Mouse (Mus musculus) forebrain, embryonic 10.5 days (tissue): ENCODE measurements around the gene Gm10273. TPM values are rescaled to one million over a fixed set of nuclear protein-coding genes. Genes with fewer than 3 reads are reported as not detected.
"Not testable (repeated sequence)": the region's sequence is repeated elsewhere in the genome, so short reads cannot be mapped to it uniquely, and the experiment has no call there.

Source experiments
- DNase-seq: peaks from one replicate; pipeline ENCODE4 v3.0.0-alpha.2; 2017; ENCODE audit warnings: low spot score; ENCODE audit errors: extremely low spot score
- H3K27ac ChIP-seq: fragments of 300-500 bp; sonication (generic); 2 replicates; pipeline ENCODE4 v1.5.1; 2016; ENCODE audit warnings: mild to moderate bottlenecking
- H3K27me3 ChIP-seq: fragments of 300-500 bp; sonication (generic); 2 replicates; pipeline ENCODE4 v1.6.1; 2016; ENCODE audit warnings: mild to moderate bottlenecking; ENCODE audit not compliant: poor library complexity, severe bottlenecking
- H3K36me3 ChIP-seq: fragments of 300-500 bp; sonication (generic); replicated peaks from 2 replicates; pipeline ENCODE4 v1.6.1; 2016; ENCODE audit warnings: mild to moderate bottlenecking, moderate library complexity
- H3K4me1 ChIP-seq: fragments of 300-500 bp; sonication (generic); 2 replicates; pipeline ENCODE4 v1.6.1; 2016
- H3K4me3 ChIP-seq: fragments of 300-500 bp; sonication (generic); 2 replicates; pipeline ENCODE4 v1.5.1; 2016; ENCODE audit warnings: mild to moderate bottlenecking, moderate library complexity
- H3K9me3 ChIP-seq: fragments of 300-500 bp; sonication (generic); 2 replicates; pipeline ENCODE4 v1.6.1; 2016; ENCODE audit warnings: mild to moderate bottlenecking, moderate library complexity
- WGBS: fragments of 180-500 bp; shearing (Covaris S2); methylation state at CpG from one replicate; pipeline ENCODE4 v1.1.7; 2016; 5-methylcytosine and 5-hydroxymethylcytosine counted together
- polyA plus RNA-seq: library from polyadenylated mRNA; unstranded; fragments of >200 nt; fragmentation: Nextera tagmentation; extraction: Ambion mirVana; gene quantifications from 2 replicates; pipeline ENCODE4 v1.2.1, GENCODE M21; 2016

The Gm10273 gene
- polyA plus RNA-seq, 1 experiment from 2014 or later, result 13.2 TPM

DNA sequence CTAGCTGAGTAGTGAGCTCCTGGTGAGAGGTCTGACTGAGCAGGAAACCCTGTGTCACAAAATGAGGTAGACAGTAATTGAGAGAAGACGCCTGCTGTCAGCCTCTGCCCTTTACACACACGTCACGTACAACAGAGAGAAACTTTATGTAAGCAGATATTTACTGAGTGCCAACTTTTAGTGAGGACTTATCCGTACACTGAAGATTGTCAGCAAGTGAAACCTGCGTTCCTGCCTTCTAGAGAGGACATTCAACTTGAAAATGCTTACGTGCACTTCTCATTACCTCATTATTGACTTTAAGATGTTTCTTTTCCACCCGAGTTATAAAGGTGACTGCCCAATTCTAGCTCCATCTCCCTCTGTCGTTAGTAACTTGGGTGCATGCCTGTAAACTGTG lies 26.7 kb upstream of the Gm10273 start:
- H3K9me3 ChIP-seq, result no peaks in the 10 kb centered on the region
- H3K27ac ChIP-seq, result no peak overlapping the region
- H3K27me3 ChIP-seq, result no peaks in the 10 kb centered on the region
- peaks cover 99% of the 10 kb centered on the region for H3K36me3 ChIP-seq
- no peaks in the 10 kb centered on the region for H3K4me1 ChIP-seq
- WGBS, result 96% methylated on average over 8 of the region's 8 CpGs
- no peak overlapping the region for H3K4me3 ChIP-seq
- no peak for DNase-seq

DNA sequence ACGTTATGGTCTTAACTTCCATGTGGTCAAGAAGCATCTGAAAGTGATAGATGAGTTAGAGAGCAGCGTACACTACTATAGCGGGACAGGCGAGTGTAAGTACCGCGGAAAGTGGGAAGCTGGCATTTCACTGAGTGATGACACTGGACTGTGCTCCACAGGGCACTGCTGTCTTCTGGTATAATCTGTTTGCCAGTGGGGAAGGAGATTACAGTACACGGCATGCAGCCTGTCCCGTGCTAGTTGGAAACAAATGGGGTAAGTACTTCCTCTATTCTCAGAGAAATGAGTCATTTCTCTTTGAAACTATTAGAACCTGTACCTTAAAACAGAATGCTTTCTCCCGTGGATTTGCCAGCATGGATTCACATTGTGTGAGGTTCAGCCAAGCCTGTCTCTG lies 26.0 kb upstream of the Gm10273 start:
- Histone ChIP-seq H3K36me3 (peaks cover 99% of the 10 kb centered on the region), H3K4me1 (no peaks in the 10 kb centered on the region)
- WGBS, result 96% methylated on average over 9 of the region's 9 CpGs

GRCm38 (mm10) chr10:59377906-59378305 lies 17.5 kb upstream of the Gm10273 start:
- H3K36me3 ChIP-seq, result peaks cover 38% of the 10 kb centered on the region
- no peak overlapping the region for H3K27ac ChIP-seq
- no peaks in the 10 kb centered on the region for H3K9me3 ChIP-seq
- DNase-seq, result no peak
- whole genome bisulfite sequencing, result 94% methylated on average over 10 of the region's 10 CpGs
- H3K27me3 ChIP-seq, result no peaks in the 10 kb centered on the region
- H3K4me1 ChIP-seq, result no peaks in the 10 kb centered on the region
- no peak overlapping the region for H3K4me3 ChIP-seq

More for the DNA sequence above, 26.0 kb upstream of the Gm10273 start:
- no peaks in the 10 kb centered on the region for H3K9me3 ChIP-seq
- DNase-seq, result no peak
- H3K27me3 ChIP-seq, result no peaks in the 10 kb centered on the region
- H3K27ac ChIP-seq, result no peak overlapping the region
- H3K4me3 ChIP-seq, result no peak overlapping the region

DNA sequence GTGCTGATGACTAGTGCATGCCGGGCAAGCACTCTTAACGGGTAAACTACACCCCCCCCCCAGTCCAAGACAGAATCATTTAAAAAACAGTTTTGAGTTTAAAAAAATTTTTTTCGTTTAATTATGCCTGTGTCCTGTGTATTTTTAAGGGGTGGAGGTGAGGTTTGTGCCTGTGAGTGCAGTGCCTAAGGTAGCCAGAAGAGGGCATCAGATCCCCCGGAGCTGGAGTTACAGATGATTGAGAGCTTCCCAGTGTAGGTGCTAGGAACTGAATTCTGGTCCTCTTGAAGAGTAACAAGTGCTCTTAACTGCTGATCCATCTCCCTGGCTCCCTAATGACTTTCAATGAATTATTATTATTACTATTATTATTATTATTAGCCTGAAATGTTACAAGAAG lies 16.7 kb upstream of the Gm10273 start:
- no peak for DNase-seq
- Histone ChIP-seq H3K36me3 (peaks cover 30% of the 10 kb centered on the region), H3K27ac (no peak overlapping the region), H3K9me3 (no peaks in the 10 kb centered on the region), H3K4me1 (no peaks in the 10 kb centered on the region), H3K4me3 (no peak overlapping the region), H3K27me3 (no peaks in the 10 kb centered on the region)
- 89% methylated on average over 4 of the region's 4 CpGs for WGBS

- WGBS, result 59% methylated on average over 3 of the region's 3 CpGs
- no peaks in the 10 kb centered on the region for H3K9me3 ChIP-seq
These were observed 15.5 kb upstream of the Gm10273 start for GRCm38 (mm10) chr10:59379927-59380326.

GRCm38 (mm10) chr10:59380411-59380821 lies 15.0 kb upstream of the Gm10273 start:
- no peak overlapping the region for H3K27ac ChIP-seq
- no peak overlapping the region for H3K4me3 ChIP-seq
- DNase-seq, result no peak
- H3K27me3 ChIP-seq, result no peaks in the 10 kb centered on the region
- 78% methylated on average over 2 of the region's 2 CpGs for WGBS
- no peaks in the 10 kb centered on the region for H3K4me1 ChIP-seq
- no peaks in the 10 kb centered on the region for H3K9me3 ChIP-seq
- peaks cover 17% of the 10 kb centered on the region for H3K36me3 ChIP-seq

More at GRCm38 (mm10) chr10:59379927-59380326, 15.5 kb upstream of the Gm10273 start:
- Histone ChIP-seq H3K4me3 (no peak overlapping the region), H3K27ac (no peak overlapping the region), H3K4me1 (no peaks in the 10 kb centered on the region), H3K27me3 (no peaks in the 10 kb centered on the region), H3K36me3 (peaks cover 18% of the 10 kb centered on the region)
- DNase-seq, result no peak

DNA sequence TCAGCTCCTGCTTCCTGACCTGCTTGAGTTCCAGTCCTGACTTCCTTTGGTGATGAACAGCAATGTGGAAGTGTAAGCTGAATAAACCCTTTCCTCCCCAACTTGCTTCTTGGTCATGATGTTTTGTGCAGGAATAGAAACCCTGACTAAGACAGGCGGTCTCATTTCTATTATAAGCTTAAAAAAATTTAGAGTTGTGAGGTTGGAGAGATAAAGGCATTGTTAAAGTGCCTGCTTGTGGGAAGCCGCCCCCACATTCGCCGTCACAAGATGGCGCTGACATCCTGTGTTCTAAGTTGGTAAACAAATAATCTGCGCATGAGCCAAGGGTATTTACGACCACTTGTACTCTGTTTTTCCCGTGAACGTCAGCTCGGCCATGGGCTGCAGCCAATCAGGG lies 13.9 kb upstream of the Gm10273 start:
- 74% methylated on average over 7 of the region's 10 CpGs for WGBS
- DNase-seq, result not testable (repeated sequence)

DNA sequence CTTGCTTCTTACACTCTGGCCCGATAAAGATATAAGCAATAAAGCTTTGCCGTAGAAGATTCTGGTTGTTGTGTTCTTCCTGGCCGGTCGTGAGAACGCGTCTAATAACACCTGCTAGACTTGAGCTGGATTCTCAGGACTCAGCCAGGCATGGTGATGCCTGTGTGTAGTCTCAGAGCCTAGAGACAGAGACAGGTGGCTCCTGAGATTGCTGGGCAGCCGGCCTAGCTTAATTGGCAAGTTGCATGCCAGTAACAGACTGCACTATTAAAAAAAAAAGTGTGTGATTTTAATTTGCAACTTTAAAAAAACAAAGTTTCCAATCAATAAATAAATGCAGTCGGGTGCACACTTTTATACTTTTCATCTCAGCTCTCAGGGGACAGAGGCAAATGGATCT lies 8.5 kb upstream of the Gm10273 start:
- 89% methylated on average over 8 of the region's 8 CpGs for WGBS
- Histone ChIP-seq H3K4me3 (no peak overlapping the region), H3K9me3 (peaks cover 15% of the 10 kb centered on the region), H3K27me3 (no peaks in the 10 kb centered on the region), H3K4me1 (no peaks in the 10 kb centered on the region), H3K27ac (no peak overlapping the region), H3K36me3 (no peaks in the 10 kb centered on the region)
- no peak for DNase-seq

More for the DNA sequence above, 13.9 kb upstream of the Gm10273 start:
- not testable (repeated sequence) for H3K9me3 ChIP-seq, H3K27ac ChIP-seq, H3K27me3 ChIP-seq, H3K4me3 ChIP-seq, H3K4me1 ChIP-seq
- peaks cover 17% of the 10 kb centered on the region for H3K36me3 ChIP-seq

DNA sequence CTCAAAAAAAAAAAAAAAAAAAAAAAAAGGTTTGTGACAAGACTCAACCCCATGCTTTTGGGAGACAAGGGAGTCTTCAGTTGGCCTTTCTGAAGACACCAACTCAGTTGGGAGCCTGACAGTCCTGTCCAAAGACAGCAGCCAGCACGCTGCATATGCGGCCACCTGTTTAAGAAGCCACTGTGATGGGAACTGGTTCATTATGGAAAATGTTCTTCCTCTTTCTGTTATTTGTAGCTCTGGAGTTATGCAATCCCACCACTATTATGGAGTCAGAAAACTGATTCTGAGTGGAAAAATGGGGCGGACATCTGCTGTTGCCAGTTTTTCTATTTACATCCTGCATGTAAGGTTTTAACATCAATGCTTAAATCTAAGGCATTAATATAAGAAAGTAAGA lies 5.8 kb upstream of the Gm10273 start:
- Histone ChIP-seq H3K4me3 (no peak overlapping the region), H3K27ac (no peak overlapping the region), H3K9me3 (peaks cover 15% of the 10 kb centered on the region), H3K27me3 (no peaks in the 10 kb centered on the region), H3K4me1 (no peaks in the 10 kb centered on the region), H3K36me3 (no peaks in the 10 kb centered on the region)
- DNase-seq, result no peak
- WGBS, result 94% methylated on average over 3 of the region's 3 CpGs

- H3K27me3 ChIP-seq, result no peaks in the 10 kb centered on the region
- no peak overlapping the region for H3K4me3 ChIP-seq
- 86% methylated on average over 4 of the region's 4 CpGs for WGBS
- H3K36me3 ChIP-seq, result no peaks in the 10 kb centered on the region
- no peak overlapping the region for H3K27ac ChIP-seq
- H3K4me1 ChIP-seq, result no peaks in the 10 kb centered on the region
- DNase-seq, result no peak
- peaks cover 15% of the 10 kb centered on the region for H3K9me3 ChIP-seq
These were observed 3.5 kb upstream of the Gm10273 start for GRCm38 (mm10) chr10:59391907-59392306.

DNA sequence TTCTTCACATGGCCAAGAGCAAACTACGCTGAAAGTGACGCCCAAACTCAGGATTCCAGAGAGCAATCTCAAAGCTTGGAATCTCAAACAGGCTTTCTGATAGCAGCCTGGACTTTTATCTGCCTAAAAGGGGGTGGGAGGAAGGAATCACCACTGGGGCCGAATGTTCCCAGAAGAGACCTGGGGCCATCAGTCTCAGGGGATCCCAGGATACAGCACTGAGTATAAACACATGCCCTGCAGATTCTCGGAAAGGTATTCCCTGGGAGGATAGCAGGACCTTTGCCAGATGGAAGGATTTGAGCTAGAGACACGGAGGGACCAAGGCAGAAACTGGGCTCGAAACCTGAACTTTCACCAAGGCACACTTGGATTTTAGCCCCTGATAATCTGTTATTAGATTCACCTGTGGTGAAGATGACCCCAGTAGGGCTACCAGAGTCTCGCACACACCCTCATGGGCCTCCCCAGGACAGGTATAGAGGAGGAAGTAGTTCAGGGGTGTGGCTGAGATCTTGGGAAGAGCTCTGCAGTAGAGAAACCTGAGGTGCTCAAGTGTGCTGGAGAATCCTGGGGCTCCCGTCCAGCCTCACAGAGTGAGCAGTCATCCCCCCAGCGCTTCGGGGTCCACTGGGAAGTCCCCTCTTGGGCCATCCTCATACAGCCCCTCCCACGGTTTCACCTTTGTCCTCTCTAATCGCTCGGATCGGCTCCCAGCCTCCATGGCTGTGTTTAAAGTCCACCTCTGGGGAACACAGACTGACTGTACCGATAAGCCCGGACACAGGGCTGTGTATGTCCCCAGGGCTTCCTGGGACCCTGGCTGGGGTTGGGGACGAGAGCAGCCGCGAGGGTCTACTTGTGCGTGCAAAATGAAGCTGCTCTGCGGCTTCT lies 7.7 kb downstream of the Gm10273 start, which contains the start of gene Pla2g12b:
Pla2g12b (plus strand) TSS at position 762 of the 894 bp plus-strand sequence.
- Histone ChIP-seq H3K9me3 (no peaks in the 10 kb centered on the region; the same call in 1 of the 2 replicates), H3K27me3 (no peaks in the 10 kb centered on the region), H3K4me1 (no peaks in the 10 kb centered on the region; the same call in 1 of the 2 replicates), H3K4me3 (no peak within 1 kb of the TSS), H3K27ac (0 out of 2 replicates have a peak within 1 kb of the TSS, but pooled peaks have one; percentile 2), H3K36me3 (no peaks in the 10 kb centered on the region)
- DNase-seq, result no peak
- WGBS, result 80% methylated on average over 21 of the region's 21 CpGs

DNA sequence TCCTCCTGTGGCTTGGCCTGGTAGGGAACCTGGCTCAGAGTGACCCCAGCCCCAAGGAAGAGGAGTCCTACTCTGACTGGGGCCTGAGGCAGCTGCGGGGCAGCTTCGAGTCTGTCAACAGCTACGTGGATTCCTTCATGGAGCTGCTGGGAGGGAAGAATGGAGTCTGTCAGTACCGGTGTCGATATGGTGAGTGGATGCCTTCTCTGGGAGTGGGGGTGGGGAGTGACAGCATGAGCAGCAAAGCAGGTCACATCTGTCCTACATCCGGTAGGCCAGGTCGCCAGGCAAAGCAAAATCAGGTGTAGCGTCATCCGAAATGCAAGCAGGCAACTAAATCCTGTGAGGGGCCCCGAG lies 8.3 kb downstream of the Gm10273 start:
- WGBS, result 78% methylated on average over 10 of the region's 10 CpGs
- Histone ChIP-seq H3K4me1 (no peaks in the 10 kb centered on the region; the same call in 1 of the 2 replicates), H3K27ac (0 out of 2 replicates have a peak overlapping the region, but pooled peaks have one; percentile 2), H3K27me3 (no peaks in the 10 kb centered on the region), H3K9me3 (no peaks in the 10 kb centered on the region; the same call in 1 of the 2 replicates), H3K36me3 (no peaks in the 10 kb centered on the region), H3K4me3 (no peak overlapping the region)
- DNase-seq, result no peak

GRCm38 (mm10) chr10:59408499-59408898 lies 13.1 kb downstream of the Gm10273 start:
- H3K27ac ChIP-seq, result no peak overlapping the region
- no peaks in the 10 kb centered on the region for H3K27me3 ChIP-seq
- no peak for DNase-seq
- 75% methylated on average over 6 of the region's 6 CpGs for WGBS
- no peaks in the 10 kb centered on the region for H3K36me3 ChIP-seq
- peaks cover 8% of the 10 kb centered on the region for H3K4me1 ChIP-seq
- H3K9me3 ChIP-seq, result no peaks in the 10 kb centered on the region
- H3K4me3 ChIP-seq, result no peak overlapping the region
